9 mouse cellular contexts compared by ENCODE assay signal in genomic region chr5:122898153-122898552, GRCm38 (mm10). TPM values are rescaled to one million over a fixed set of nuclear protein-coding genes. Genes with fewer than 3 reads are reported as not detected.
DNase-seq lines count a peak whose midpoint lies in the region; ATAC-seq lines count a peak whose summit lies in the region.
"Had no signal": no experiment of that assay in that cellular context is flagged by ENCODE, and none has a peak within 500 bp of the region (broad histone marks: within the 10 kb centered on the region; RNA-seq: fewer than 3 reads in every experiment).

No protein-coding gene starts in this region.

- H3K4me2 ChIP-seq in heart, embryonic 13.5 days = peak overlapping the region; percentile 75
- peak overlapping the region; percentile 82; the same call in 1 of the 2 replicates for H3K4me2 ChIP-seq in embryonic facial prominence, embryonic 12.5 days (replicated peaks)
- peak overlapping the region; percentile 87 for H3K4me2 ChIP-seq in hindbrain, embryonic 15.5 days

- peaks cover 38% of the 10 kb centered on the region for H3K4me1 ChIP-seq in heart, embryonic 13.5 days
- H3K4me1 ChIP-seq in heart, embryonic 10.5 days = peaks cover 39% of the 10 kb centered on the region
- H3K4me1 ChIP-seq in embryonic facial prominence, embryonic 12.5 days = peaks cover 21% of the 10 kb centered on the region
- peaks cover 38% of the 10 kb centered on the region for H3K4me1 ChIP-seq in hindbrain, embryonic 15.5 days (replicated peaks)
- peaks cover 40% of the 10 kb centered on the region for H3K4me1 ChIP-seq in midbrain, embryonic 10.5 days

- H3K27ac ChIP-seq in heart, embryonic 13.5 days (replicated peaks) = no peak overlapping the region
- no peak overlapping the region for H3K27ac ChIP-seq in heart, embryonic 10.5 days
- H3K27ac ChIP-seq in embryonic facial prominence, embryonic 12.5 days = no peak overlapping the region
- H3K27ac ChIP-seq in hindbrain, embryonic 15.5 days (replicated peaks) = no peak overlapping the region
- H3K27ac ChIP-seq in midbrain, embryonic 10.5 days (replicated peaks) = no peak overlapping the region

- no peaks in the 10 kb centered on the region for H3K9me3 ChIP-seq in heart, embryonic 13.5 days
- H3K9me3 ChIP-seq in heart, embryonic 10.5 days = no peaks in the 10 kb centered on the region
- no peaks in the 10 kb centered on the region for H3K9me3 ChIP-seq in embryonic facial prominence, embryonic 12.5 days
- no peaks in the 10 kb centered on the region for H3K9me3 ChIP-seq in hindbrain, embryonic 15.5 days
- no peaks in the 10 kb centered on the region for H3K9me3 ChIP-seq in midbrain, embryonic 10.5 days (replicated peaks)

- no peak for ATAC-seq in heart, embryonic 13.5 days (ENCODE audit: extremely low read depth, insufficient number of reproducible peaks, low FRiP score, low TSS enrichment)
- ATAC-seq in embryonic facial prominence, embryonic 12.5 days (ENCODE audit: insufficient number of reproducible peaks, insufficient read depth, low FRiP score, low TSS enrichment) = no peak
- ATAC-seq in hindbrain, embryonic 15.5 days (ENCODE audit: low FRiP score, low read depth) = no peak
- ATAC-seq in granulocyte monocyte progenitor cell, adult 5-6 weeks (replicated peaks; ENCODE audit: poor library complexity, severe bottlenecking) = no peak
- ATAC-seq: intestine, postnatal 0 days had no signal

- 73% methylated on average over 6 of the region's 6 CpGs for WGBS in heart, embryonic 13.5 days
- 64% methylated on average over 6 of the region's 6 CpGs for WGBS in heart, embryonic 10.5 days
- 77% methylated on average over 6 of the region's 6 CpGs for WGBS in embryonic facial prominence, embryonic 12.5 days
- 86% methylated on average over 6 of the region's 6 CpGs for WGBS in hindbrain, embryonic 15.5 days
- WGBS in midbrain, embryonic 10.5 days = 86% methylated on average over 6 of the region's 6 CpGs

- no peaks in the 10 kb centered on the region for H3K36me3 ChIP-seq in heart, embryonic 13.5 days
- H3K36me3 ChIP-seq in heart, embryonic 10.5 days = 0 out of 2 replicates have a peak, but pooled peaks cover 1% of the 10 kb centered on the region
- H3K36me3 ChIP-seq in embryonic facial prominence, embryonic 12.5 days = no peaks in the 10 kb centered on the region
- no peaks in the 10 kb centered on the region for H3K36me3 ChIP-seq in hindbrain, embryonic 15.5 days
- H3K36me3 ChIP-seq in midbrain, embryonic 10.5 days = peaks cover 5% of the 10 kb centered on the region; the same call in 1 of the 2 replicates

- H3K4me3 ChIP-seq in heart, embryonic 13.5 days = 0 out of 2 replicates have a peak overlapping the region, but pooled peaks have one; percentile 84
- H3K4me3 ChIP-seq in heart, embryonic 10.5 days = no peak overlapping the region
- H3K4me3 ChIP-seq in embryonic facial prominence, embryonic 12.5 days = no peak overlapping the region
- H3K4me3 ChIP-seq in hindbrain, embryonic 15.5 days = peak overlapping the region; percentile 68
- H3K4me3 ChIP-seq in midbrain, embryonic 10.5 days = peak overlapping the region; percentile 92

- no peak for DNase-seq in heart, embryonic 10.5 days (ENCODE audit: low spot score)
- no peak for DNase-seq in midbrain, embryonic 10.5 days (ENCODE audit: low spot score)
- no peak for DNase-seq in layer of hippocampus, postnatal 10 days (ENCODE audit: low spot score in 2 of 2)
- DNase-seq in c-Kit-positive CD71-positive TER-119-positive erythroid progenitor cells, embryonic 14.5 days (ENCODE audit: low spot score) = no peak

- H3K9ac ChIP-seq in heart, embryonic 13.5 days = peak overlapping the region; percentile 10; the same call in 1 of the 2 replicates
- H3K9ac ChIP-seq in embryonic facial prominence, embryonic 12.5 days = no peak overlapping the region
- no peak overlapping the region for H3K9ac ChIP-seq in hindbrain, embryonic 15.5 days

- 0 out of 2 replicates have a peak, but pooled peaks cover 4% of the 10 kb centered on the region for H3K27me3 ChIP-seq in heart, embryonic 13.5 days (replicated peaks)
- no peaks in the 10 kb centered on the region for H3K27me3 ChIP-seq in heart, embryonic 10.5 days (ENCODE audit: insufficient read depth, poor library complexity, severe bottlenecking)
- H3K27me3 ChIP-seq in embryonic facial prominence, embryonic 12.5 days = no peaks in the 10 kb centered on the region
- no peaks in the 10 kb centered on the region for H3K27me3 ChIP-seq in hindbrain, embryonic 15.5 days
- H3K27me3 ChIP-seq in midbrain, embryonic 10.5 days (ENCODE audit: low read depth, poor library complexity, severe bottlenecking) = no peaks in the 10 kb centered on the region

RNA-seq across cellular contexts. Expression of gene Rnf34, which starts 48.3 kb away (rescaled TPM):
- polyA plus RNA-seq in heart, embryonic 13.5 days (2015; fragmentation: Nextera tagmentation; extraction: Ambion mirVana) = 26.4 and 29.8 TPM in 2 replicates
- polyA plus RNA-seq in heart, embryonic 10.5 days (2016; fragmentation: Nextera tagmentation; extraction: Ambion mirVana) = 33.6 and 35.3 TPM in 2 replicates
- polyA plus RNA-seq in embryonic facial prominence, embryonic 12.5 days (2016; fragmentation: Nextera tagmentation; extraction: Ambion mirVana) = 36.7 and 40.7 TPM in 2 replicates
- polyA plus RNA-seq in hindbrain, embryonic 15.5 days (2015; fragmentation: Nextera tagmentation; extraction: Ambion mirVana) = 45.0 and 47.5 TPM in 2 replicates
- 50.6 and 56.7 TPM in 2 replicates for polyA plus RNA-seq in midbrain, embryonic 10.5 days (2016; fragmentation: Nextera tagmentation; extraction: Ambion mirVana)
- total RNA-seq in layer of hippocampus, postnatal 10 days (2021) = 10 to 100 TPM; 43.5 to 57.1 TPM
- 19.2 and 20.4 TPM in 2 replicates for total RNA-seq in granulocyte monocyte progenitor cell, adult 5-6 weeks (2014; fragmentation: Nextera tagmentation)
- 17.5 and 21.6 TPM in 2 replicates for total RNA-seq in granulocyte monocyte progenitor cell, adult 5-6 weeks (2017)

Comparison
In these comparisons a context has a peak if more than half of its experiments do, and no peak if none do; other contexts are left out.
1. H3K4me3 ChIP-seq: peak in heart, embryonic 13.5 days (single experiment), hindbrain, embryonic 15.5 days (single experiment) and midbrain, embryonic 10.5 days (single experiment); none in heart, embryonic 10.5 days (single experiment) and embryonic facial prominence, embryonic 12.5 days (single experiment).
2. Peak in every context shown above with its lines, with median percentiles within 50 percentile points of each other: H3K4me2 ChIP-seq.